Mouse (Mus musculus) spleen, postnatal 10 days (tissue): ENCODE data around the gene Pfkp.

Experiments
- DNase-seq, 2 experiments: peaks; one replicate each; pipeline ENCODE4 v3.0.0; 2021 to 2022; ENCODE audit warnings: low spot score in 2 of 2

The Pfkp gene

DNA sequence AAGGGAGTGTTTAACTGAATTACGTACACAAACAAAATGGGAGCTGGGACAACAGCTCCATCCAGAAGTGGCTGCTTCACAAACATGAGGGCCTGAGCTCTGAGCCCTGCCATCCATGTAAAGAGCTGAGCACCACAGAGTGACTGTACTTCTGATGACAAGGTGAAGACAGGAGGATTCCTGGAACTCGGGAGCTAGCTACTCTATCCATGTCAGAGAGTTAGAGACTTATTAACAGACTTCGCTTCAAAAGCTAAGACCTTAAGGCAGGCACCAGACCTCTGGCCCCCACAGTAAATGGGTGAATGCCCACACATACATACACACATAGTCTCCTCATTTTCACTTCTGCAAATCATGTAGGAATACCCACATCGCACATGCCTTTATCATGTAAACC is 11.6 kb downstream of the Pfkp start:
- no peak for DNase-seq

DNA sequence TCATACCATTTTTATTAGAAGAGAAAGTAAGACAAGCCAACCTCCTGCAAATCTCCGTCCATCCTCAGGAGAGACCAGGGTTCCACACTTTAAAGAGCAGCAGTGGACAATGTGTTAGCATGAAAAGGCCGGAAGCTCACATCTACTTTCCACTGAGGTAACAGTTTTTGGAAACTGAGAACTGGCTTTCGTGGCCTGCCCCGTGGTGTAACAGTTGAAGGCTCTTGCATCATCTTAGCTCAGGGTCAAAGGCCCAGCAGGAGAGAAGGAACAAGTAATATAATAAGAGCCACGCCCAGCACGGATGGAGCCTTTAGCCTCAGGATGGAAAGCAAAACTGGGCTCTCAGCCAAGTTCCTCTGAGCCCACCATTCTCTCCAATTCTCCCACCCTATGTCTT is 12.1 kb downstream of the Pfkp start:
- DNase-seq = peak in 1 of 2 experiments; percentile 17

DNA sequence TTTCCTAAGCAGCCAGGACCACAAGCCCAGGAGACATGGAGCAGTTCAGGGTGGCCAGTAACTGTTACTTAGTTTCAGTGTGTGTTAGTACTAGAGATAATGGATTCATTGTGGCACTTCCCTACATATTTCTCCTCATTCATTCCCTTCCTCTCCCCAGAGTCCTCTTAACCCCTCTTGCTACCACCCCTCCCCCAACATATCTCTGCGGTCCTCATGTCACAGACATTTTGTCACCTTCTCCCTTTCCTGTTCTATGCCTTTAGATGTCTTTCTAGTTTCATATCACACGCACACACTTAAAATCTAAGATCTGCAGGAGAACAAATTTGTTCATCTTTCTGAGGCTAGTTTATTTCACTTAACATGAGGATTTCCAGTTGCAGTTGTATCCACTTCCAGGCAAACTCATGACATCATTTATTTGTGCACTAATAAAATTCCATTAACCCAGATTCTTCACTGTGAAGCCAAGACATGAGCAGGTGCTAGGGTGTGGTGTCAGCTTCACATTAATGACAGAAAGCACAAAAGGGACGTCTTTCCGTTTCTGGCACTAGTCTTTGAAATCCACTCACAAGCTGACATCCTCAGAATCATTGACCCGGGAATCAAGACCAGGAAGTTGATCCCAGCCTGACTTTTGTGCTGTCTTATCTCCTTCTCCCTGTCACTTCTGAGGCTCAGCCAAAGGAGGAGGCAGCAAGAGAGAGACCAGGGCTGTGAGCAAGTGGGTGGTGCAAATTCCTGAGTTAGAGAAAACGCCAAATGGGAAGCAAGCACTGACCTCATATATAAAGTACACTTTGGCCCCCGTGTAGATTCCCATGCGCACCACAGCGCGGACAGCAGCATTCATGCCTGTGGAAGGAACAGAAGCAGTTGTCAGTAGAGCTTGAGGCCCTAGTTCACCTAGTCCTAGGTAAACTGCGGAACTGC is 13.2 kb downstream of the Pfkp start:
- no peak for DNase-seq

- no peak for DNase-seq
Measured at GRCm38 (mm10) chr13:6634063-6634462, 14.5 kb downstream of the Pfkp start.

GRCm38 (mm10) chr13:6633524-6633923 is 15.1 kb downstream of the Pfkp start:
- DNase-seq = peak in 1 of 2 experiments; percentile 44

DNA sequence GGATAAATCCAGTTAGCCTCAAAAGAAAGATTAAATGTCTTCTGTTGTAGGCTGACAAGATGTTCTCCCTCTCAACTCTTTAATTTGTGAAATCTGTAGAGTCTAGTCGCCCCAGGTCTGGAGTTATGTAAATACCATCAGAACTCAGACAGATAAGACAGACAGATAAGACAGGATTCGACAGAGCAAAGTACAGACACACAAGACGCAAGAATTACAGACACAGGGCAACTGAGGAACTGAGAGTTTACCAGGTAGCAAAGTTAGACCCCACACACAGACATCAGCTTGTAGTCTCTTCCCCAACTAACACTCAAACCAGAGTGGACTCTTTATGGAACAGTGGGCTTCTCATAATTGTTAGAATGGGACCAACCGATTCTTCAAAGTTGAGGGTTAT is 15.6 kb downstream of the Pfkp start:
- no peak for DNase-seq

- DNase-seq = no peak
Measured at GRCm38 (mm10) chr13:6632513-6632912, 16.1 kb downstream of the Pfkp start.

GRCm38 (mm10) chr13:6631772-6632510 is 16.6 kb downstream of the Pfkp start:
- no peak for DNase-seq

- no peak for DNase-seq
Measured at GRCm38 (mm10) chr13:6630660-6631059, 17.9 kb downstream of the Pfkp start.

DNA sequence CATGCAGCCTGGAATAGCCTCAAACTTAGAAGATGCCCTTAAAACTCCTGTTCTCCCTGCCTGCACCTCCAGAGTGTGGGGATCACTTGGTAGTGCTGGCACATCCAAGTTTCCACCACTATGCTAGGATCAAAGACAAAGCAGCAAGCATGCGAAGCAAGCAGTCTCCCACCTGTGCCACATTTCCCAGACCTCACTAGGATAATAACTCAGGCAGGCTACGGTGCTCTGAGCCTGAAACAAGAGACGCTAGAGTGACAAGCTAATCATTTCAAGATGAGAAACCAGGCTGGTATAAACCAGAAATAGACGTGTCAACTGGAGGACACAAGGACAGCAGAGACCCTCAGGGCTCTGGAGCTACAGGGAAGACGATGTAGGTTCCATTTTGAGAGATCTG is 18.6 kb downstream of the Pfkp start:
- DNase-seq = no peak

GRCm38 (mm10) chr13:6628998-6629764 is 19.4 kb downstream of the Pfkp start:
- DNase-seq = no peak

DNA sequence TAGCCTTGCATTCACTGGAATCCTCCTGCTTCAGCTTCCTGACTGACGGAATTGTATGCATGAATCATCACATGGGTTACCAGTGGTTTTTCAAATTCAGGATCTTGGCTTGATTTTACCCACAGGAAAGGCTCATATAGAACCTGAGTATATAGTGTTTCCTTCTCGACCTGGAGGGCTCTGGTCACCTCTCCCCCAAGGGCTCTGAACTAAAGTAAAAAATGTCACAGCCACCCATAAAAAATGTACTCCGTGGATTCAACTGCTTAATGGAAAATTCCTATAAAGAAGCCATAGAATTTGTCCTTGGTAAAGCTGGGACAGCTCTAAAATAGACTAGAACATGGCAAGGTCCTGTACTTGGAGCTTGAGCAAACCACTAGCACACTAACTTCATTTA is 20.3 kb downstream of the Pfkp start:
- DNase-seq = no peak

DNA sequence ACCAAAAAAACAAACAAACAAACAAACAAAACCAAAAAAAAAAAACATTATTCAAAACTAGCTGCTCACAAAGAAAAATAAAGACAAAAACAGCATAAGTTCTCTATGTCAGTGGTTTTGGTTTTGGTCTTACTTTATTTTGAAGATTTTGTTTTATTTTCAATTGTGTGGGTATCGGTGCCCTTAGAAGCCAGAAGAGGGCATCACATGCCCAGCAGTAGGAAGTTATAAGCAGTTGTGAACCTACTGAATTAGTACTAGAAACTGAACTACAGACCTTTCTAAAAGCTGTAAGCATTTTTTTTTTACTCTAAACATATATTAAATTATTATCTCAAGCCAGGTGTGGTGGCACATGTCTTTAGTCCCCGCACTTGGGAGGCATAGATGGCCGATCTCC is 21.2 kb downstream of the Pfkp start:
- DNase-seq = no peak

- DNase-seq = no peak
Measured at GRCm38 (mm10) chr13:6626508-6627114, 22.0 kb downstream of the Pfkp start.

DNA sequence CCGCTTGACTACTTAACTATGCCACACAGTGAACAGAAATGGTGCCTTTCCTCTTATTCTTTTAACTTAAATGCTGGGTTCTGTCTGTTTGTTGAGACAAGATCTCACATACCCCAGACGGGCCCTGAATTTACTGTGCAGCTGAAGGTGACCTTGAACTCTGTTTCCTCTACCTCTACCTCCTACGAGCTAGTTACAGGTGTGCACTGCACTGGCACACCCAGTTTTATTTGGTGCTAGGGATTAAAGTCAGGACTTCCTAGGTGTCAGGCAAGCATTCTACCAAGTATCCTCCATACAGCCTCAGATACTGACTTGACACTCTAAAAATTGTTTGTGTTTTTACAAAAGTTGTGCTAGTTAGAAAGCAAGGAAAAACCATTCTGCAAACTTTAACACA is 22.6 kb downstream of the Pfkp start:
- DNase-seq = no peak

DNA sequence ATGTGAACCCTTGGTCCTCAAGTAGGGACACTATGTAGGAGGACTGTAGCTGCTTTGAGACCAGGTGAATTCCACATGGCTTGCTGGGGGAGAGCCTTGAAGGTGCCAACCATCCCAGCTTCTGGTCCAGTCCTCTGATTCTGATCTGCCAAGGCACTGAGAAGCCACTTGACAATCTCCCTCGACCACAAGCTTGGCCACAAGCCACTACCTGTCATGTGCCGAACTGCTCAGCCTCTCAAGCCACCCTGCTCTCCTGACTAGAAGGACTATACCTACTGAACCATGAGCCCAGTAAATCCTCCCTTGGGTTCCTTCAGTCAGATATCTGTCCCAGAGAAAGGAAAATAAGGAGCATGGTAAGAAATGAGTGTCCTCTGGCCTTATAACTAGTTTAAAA is 24.0 kb downstream of the Pfkp start:
- no peak for DNase-seq

- DNase-seq = no peak
Measured at GRCm38 (mm10) chr13:6624121-6624520, 24.5 kb downstream of the Pfkp start.

DNA sequence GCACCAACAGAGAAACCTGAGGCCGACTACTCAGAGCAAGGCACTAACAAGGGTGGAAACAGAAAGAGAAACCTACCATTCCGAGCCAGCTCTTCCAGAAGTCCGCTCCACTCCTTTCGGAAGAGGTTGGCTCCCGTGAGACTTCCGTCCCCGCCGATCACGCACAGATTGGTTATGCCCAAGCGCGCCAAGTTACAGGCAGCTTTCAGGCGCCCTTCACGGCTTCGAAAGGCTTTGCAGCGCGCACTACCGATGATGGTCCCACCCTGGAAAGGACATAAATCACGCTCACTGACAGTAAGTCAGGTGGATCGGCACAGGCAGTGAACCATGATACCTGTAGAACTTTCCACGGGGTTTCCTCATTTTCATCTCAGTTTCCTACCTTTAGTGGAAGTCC is 26.7 kb downstream of the Pfkp start:
- no peak for DNase-seq

DNA sequence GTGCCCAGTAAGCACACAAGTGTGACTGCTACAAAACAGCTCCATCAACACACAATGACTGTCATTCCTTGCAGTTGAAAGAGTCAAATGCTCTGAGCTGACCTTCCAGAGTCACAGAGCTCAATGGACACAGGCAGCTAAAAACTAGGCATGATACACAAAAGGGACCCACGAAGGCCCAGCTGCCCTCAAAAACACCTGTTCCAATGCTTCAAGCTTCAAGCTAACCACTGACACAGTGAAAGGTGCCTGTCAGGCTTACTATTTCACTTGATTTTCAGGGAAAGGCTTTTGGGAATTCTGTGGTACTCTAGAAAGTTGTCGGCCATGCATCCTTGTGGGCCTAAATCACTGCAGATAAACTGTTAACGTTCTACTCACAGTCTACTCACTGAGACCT is 28.3 kb downstream of the Pfkp start:
- DNase-seq = no peak

DNA sequence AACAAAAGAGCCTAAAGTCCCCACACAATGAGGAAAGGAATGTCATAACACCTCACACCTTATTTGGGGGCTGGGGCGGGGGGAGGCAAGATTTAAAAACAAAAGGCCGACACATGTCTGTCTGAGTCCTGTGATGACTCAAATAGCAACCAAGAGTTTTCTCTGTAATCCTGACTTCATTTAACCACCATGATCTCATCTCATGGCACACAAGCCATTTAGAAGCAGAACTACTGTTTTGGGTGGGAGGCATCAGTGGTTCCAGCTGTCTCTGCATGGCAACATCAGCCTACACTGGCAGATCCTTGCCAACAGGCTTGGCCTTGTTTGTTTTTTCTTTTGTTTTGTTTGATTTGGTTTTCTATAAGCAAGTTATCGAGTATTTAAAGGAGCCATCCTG is 29.9 kb downstream of the Pfkp start:
- DNase-seq = no peak

- no peak for DNase-seq
Measured at GRCm38 (mm10) chr13:6613690-6614445, 34.7 kb downstream of the Pfkp start.
